Mouse (Mus musculus) hindbrain, embryonic 12.5 days (tissue): ENCODE data around the gene Tceanc2. TPM values are rescaled to one million over a fixed set of nuclear protein-coding genes. Genes with fewer than 3 reads are reported as not detected.

Source experiments
- ATAC-seq: fragments of 200-750 bp; cut with Nextera tagmentation; 2 replicates; pipeline ENCODE4 v1.8.0; 2017; ENCODE audit warnings: moderate TSS enrichment; ENCODE audit not compliant: low FRiP score
- H3K27ac ChIP-seq: fragments of 300-500 bp; sonication (generic); 2 replicates; pipeline ENCODE4 v1.5.1; 2016; ENCODE audit warnings: mild to moderate bottlenecking
- H3K27me3 ChIP-seq: fragments of 300-500 bp; sonication (generic); 2 replicates; pipeline ENCODE4 v1.6.1; 2016; ENCODE audit warnings: mild to moderate bottlenecking
- H3K36me3 ChIP-seq: fragments of 300-500 bp; sonication (generic); 2 replicates; pipeline ENCODE4 v1.6.1; 2016; ENCODE audit warnings: mild to moderate bottlenecking
- H3K4me1 ChIP-seq: fragments of 300-500 bp; sonication (generic); 2 replicates; pipeline ENCODE4 v1.6.1; 2016
- H3K4me2 ChIP-seq: fragments of 300-500 bp; sonication (generic); replicated peaks from 2 replicates; pipeline ENCODE4 v1.6.1; 2016; ENCODE audit warnings: mild to moderate bottlenecking
- H3K4me3 ChIP-seq: fragments of 300-500 bp; sonication (generic); 2 replicates; pipeline ENCODE4 v1.5.1; 2016; ENCODE audit warnings: mild to moderate bottlenecking
- H3K9ac ChIP-seq: fragments of 300-500 bp; sonication (generic); 2 replicates; pipeline ENCODE4 v1.6.1; 2016; ENCODE audit warnings: mild to moderate bottlenecking, moderate library complexity
- H3K9me3 ChIP-seq: fragments of 300-500 bp; sonication (generic); replicated peaks from 2 replicates; pipeline ENCODE4 v1.6.1; 2016; ENCODE audit warnings: mild to moderate bottlenecking
- WGBS: fragments of 180-500 bp; shearing (Covaris S2); methylation state at CpG from one replicate; pipeline ENCODE4 v1.1.7; 2016; 5-methylcytosine and 5-hydroxymethylcytosine counted together
- polyA plus RNA-seq: library from polyadenylated mRNA; unstranded; fragments of >200 nt; fragmentation: Nextera tagmentation; extraction: Ambion mirVana; gene quantifications from 2 replicates; pipeline ENCODE4 v1.2.1, GENCODE M21; 2016

The Tceanc2 gene
- polyA plus RNA-seq, 1 experiment from 2014 or later, result 20.8 TPM

DNA sequence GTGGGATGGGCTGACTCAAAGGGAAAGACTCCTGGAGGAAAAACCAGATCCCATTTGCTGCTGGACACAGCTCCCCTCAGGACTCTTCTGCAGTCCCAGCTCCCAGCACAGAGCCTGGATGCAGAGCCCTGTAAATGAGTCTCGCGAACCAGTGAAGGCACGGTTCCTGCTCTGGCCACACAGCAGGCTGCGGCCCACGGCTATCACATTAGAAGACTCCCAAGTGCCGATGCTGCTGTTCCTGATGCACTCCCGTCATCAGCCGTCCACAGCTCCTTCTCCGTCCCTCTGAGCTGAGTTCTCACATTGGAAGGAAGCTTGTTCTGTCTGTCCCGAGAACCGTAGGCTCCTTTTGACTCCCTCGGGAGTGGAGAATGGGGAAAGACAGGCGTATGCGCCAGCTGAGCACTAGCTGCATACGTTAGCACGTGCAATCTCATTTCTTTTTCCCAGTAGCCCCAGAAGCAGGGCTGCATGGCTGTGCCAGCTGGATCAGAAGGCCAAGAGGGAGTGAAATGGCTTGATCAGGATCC, 82.0 kb downstream of the Tceanc2 start, which contains the start of gene Cdcp2:
TSS of gene Cdcp2 (plus strand) at position 51 of the 533 bp plus-strand sequence.
- no peak within 1 kb of the TSS for H3K9ac ChIP-seq
- WGBS, result 36% methylated on average over 16 of the region's 16 CpGs
- peak; percentile 58; the same call in 1 of the 2 replicates for ATAC-seq

DNA sequence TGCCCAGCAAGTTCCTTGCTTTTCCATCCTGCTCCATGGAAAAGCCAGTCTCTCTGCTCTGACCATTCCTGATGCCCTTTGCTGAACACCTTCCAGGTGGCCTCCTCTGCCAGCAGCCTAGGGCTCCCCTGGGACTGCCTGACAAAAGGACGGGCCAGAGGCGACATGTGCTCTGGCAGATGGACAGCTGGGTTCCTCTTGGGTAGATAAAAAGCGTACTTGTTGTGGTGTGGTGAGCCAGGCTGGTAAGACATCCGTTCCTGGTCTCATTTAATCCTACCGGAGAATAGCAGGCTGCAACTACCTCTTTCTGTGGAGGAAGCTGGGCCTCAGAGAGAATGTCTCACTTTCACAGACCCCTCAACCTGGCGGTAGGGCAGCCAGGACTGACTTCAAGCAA, 82.9 kb downstream of the Tceanc2 start:
- peak; percentile 17; the same call in 1 of the 2 replicates for ATAC-seq
- no peaks in the 10 kb centered on the region for H3K27me3 ChIP-seq
- H3K4me1 ChIP-seq, result peaks cover 47% of the 10 kb centered on the region
- H3K9ac ChIP-seq, result no peak overlapping the region
- H3K27ac ChIP-seq, result peak overlapping the region; percentile 74
- no peaks in the 10 kb centered on the region for H3K36me3 ChIP-seq
- no peaks in the 10 kb centered on the region for H3K9me3 ChIP-seq
- WGBS, result 29% methylated on average over 6 of the region's 6 CpGs
- no peak overlapping the region for H3K4me3 ChIP-seq
- no peak overlapping the region for H3K4me2 ChIP-seq

More for the DNA sequence above, 82.0 kb downstream of the Tceanc2 start, which contains the start of gene Cdcp2:
- Histone ChIP-seq H3K9me3 (no peaks in the 10 kb centered on the region), H3K27me3 (no peaks in the 10 kb centered on the region), H3K4me2 (peak within 1 kb of the TSS; percentile 11; the same call in 1 of the 2 replicates), H3K4me3 (no peak within 1 kb of the TSS), H3K4me1 (peaks cover 44% of the 10 kb centered on the region), H3K36me3 (no peaks in the 10 kb centered on the region), H3K27ac (peak within 1 kb of the TSS; percentile 74)

DNA sequence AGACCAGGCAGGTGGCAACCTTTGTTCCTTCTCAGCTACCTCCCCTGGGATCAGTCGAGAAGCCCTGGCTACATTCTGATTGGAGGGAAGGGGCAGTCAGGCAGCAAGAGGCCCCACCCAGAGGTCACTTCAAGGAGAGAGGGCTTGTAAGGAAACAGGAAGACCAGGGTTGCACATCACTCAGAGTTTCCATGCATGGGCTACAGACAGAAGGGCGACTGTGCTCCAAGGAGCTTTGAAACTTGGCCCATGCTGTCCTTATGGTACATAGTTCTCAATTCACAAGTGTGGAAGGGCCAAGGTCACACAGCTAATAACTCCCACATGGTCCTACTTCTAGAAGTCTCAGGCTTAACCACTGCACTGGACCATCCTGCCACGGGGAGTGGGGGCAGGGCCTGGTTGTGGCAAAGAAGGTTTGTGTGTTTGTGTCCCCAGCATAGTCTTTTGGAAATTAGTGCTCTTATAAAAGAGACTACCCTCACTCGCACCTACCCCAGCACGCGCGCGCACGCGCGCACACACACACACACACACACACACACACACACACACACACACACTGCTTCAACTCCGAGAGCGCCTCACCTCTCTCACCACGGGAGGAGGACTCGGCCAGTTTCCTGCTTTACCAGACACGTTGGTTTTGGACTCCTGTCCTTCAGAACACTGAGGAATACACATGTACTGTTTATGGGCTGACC, 84.3 kb downstream of the Tceanc2 start:
- Histone ChIP-seq H3K4me2 (no peak overlapping the region), H3K4me1 (peaks cover 47% of the 10 kb centered on the region), H3K36me3 (no peaks in the 10 kb centered on the region), H3K27ac (no peak overlapping the region), H3K27me3 (no peaks in the 10 kb centered on the region), H3K9ac (no peak overlapping the region), H3K4me3 (no peak overlapping the region), H3K9me3 (no peaks in the 10 kb centered on the region)
- WGBS, result 77% methylated on average over 16 of the region's 16 CpGs
- no peak for ATAC-seq

DNA sequence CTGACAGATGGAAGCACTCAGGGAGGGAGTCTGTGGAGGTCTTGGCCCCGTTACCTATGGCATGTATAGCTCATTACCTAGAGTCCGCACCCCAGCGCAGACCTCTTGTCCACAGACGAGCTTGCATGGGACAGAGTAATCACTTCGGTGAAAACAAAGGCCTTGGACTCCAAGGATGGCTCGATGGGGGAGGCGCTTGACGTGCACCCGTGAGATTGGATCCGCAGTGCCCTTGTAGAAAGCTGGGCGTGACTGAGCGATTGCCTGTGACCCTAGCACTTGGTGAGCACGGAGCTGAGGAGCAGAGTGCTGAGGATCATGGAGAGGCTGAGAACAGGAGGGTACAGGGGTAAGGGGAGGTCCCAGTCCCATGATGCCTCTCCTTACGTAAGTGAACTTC, 87.2 kb downstream of the Tceanc2 start:
- no peak for ATAC-seq
- no peaks in the 10 kb centered on the region for H3K27me3 ChIP-seq
- H3K9me3 ChIP-seq, result no peaks in the 10 kb centered on the region
- peaks cover 27% of the 10 kb centered on the region for H3K4me1 ChIP-seq
- H3K4me2 ChIP-seq, result no peak overlapping the region
- H3K27ac ChIP-seq, result no peak overlapping the region
- 82% methylated on average over 14 of the region's 14 CpGs for WGBS
- H3K4me3 ChIP-seq, result no peak overlapping the region
- H3K36me3 ChIP-seq, result no peaks in the 10 kb centered on the region
- H3K9ac ChIP-seq, result no peak overlapping the region

DNA sequence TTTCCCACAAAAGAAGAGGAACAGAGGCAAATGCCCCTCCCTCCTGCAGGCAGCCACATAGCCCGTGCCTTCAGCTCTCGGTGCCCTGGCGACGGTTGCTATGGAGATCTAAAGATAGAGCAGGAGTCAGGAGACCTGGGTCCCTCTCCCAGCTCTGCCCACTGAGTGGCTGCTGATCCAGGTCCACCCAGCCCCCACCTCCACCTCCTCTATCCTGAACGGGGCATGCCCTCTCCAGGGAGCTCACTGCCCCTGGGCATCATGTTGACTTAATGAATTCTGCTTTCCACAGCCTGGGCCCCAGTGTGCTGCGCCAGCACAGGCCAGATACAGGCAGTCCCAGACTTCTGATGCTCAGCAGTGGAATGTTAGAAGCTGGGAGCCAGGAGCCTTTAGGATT, 94.1 kb downstream of the Tceanc2 start:
- peak; percentile 96 for ATAC-seq
- H3K4me3 ChIP-seq, result no peak overlapping the region
- 7% methylated on average over 6 of the region's 6 CpGs for WGBS

DNA sequence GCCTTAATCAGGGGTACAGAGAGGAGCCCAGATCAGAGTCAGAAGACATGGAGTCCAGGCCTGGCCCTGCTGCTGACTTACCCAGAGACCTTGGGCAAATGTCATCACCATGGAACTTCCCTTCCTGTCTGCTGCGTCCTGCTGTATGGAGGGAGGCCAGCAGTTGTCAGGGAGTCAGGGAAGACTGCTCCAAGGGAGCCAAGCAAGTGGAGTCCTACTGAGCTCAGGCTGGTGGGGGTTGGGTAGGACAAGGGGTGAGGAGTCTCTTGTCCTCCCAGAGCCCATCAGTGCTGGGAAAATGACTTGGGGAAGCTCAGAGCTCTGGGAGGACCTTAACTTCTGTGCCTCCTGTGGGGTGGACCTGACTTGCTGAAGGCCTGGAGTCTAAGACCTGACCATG, 94.6 kb downstream of the Tceanc2 start:
- H3K27me3 ChIP-seq, result no peaks in the 10 kb centered on the region
- H3K4me1 ChIP-seq, result peaks cover 27% of the 10 kb centered on the region
- no peak overlapping the region for H3K9ac ChIP-seq
- no peak overlapping the region for H3K4me3 ChIP-seq
- no peaks in the 10 kb centered on the region for H3K36me3 ChIP-seq
- H3K27ac ChIP-seq, result peak overlapping the region; percentile 90
- no peaks in the 10 kb centered on the region for H3K9me3 ChIP-seq
- ATAC-seq, result peak; percentile 69
- no peak overlapping the region; the same call in 1 of the 2 replicates for H3K4me2 ChIP-seq
- 10% methylated on average over 1 of the region's 1 CpGs for WGBS

More for the DNA sequence above, 94.1 kb downstream of the Tceanc2 start:
- Histone ChIP-seq H3K27ac (peak overlapping the region; percentile 90), H3K4me2 (no peak overlapping the region; the same call in 1 of the 2 replicates), H3K27me3 (no peaks in the 10 kb centered on the region), H3K9ac (no peak overlapping the region), H3K36me3 (no peaks in the 10 kb centered on the region), H3K4me1 (peaks cover 27% of the 10 kb centered on the region), H3K9me3 (no peaks in the 10 kb centered on the region)

Other genes starting within 250 kb of the Tceanc2 start
- 78.0 and 80.8 TPM in 2 replicates for gene Mrpl37, start 112.2 kb downstream of the Tceanc2 start, polyA plus RNA-seq
- 4.1 and 4.5 TPM in 2 replicates for gene Cyb5rl, start 112.1 kb downstream of the Tceanc2 start, polyA plus RNA-seq
- gene Cdcp2, start 82.2 kb downstream of the Tceanc2 start, polyA plus RNA-seq, result 0.10 TPM in 1 of 2 replicates, not detected in the other
- 390 and 391 TPM in 2 replicates for gene Tmem59, start 717 bp downstream of the Tceanc2 start, polyA plus RNA-seq
- not detected in 2 replicates for gene Ldlrad1, start 30.1 kb upstream of the Tceanc2 start, polyA plus RNA-seq
- 73.5 TPM in 2 replicates for gene Lrrc42, start 74.4 kb upstream of the Tceanc2 start, polyA plus RNA-seq
- gene Hspb11, start 74.5 kb upstream of the Tceanc2 start, polyA plus RNA-seq, result 42.7 and 44.3 TPM in 2 replicates
- not detected in 2 replicates for gene Dio1, start 128.1 kb upstream of the Tceanc2 start, polyA plus RNA-seq
- 42.2 and 53.8 TPM in 2 replicates for gene Yipf1, start 135.2 kb upstream of the Tceanc2 start, polyA plus RNA-seq
- gene Ndc1, start 188.7 kb upstream of the Tceanc2 start, polyA plus RNA-seq, result 28.7 and 28.8 TPM in 2 replicates